Mouse (Mus musculus) retina, adult 2 months (tissue): ENCODE data around the gene Dhdh.
"Not testable (repeated sequence)": the region's sequence is repeated elsewhere in the genome, so short reads cannot be mapped to it uniquely, and the experiment has no call there.

ENCODE experiments used
- DNase-seq: peaks from one replicate; pipeline ENCODE4 v3.0.0-alpha.2; 2012; ENCODE audit warnings: low read depth, low spot score

Dhdh gene

DNA sequence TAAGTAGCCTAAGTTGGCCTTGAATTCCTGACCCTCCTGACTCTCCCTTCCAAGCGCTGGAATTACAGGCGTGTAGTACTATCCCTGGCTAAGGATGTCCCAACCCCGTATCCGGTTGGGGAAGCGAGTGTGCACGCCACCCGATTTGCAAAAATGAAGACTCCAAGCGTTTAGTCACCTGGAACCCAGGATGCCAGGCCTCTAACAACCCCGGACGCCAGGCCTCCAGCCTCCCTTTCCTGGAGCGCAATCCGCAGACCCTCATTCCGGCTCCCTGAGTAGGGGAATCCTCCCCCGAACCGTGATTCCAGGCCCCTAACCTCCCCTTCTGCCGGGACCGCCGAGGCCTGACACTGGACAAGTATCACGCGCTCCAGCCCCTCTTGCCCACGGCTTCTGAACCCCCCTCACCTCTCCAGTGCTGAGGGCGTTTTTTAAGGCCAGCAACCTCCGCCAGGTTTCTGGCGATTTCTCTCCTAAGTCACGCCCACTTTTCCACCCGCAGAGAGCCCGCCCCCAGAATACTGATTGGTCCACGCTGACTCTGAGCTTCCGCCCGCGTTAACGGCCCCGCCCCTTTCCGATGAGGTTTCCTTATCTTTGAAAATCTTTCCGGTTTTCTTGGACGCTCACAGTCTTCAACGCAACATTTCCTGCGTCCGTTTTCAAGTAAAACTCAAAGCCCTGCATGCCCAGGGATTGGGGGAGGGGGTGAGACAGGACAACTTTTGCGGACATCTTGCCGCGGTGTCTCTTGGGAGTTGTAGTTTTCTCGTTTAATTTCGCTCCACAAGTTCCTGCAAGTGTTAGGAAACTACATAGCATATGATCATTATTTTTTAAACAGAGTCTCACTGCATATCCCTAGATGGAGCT, 21.5 kb upstream of the Dhdh start, which contains the start of gene Nucb1:
Gene Nucb1, minus strand, starts transcription at position 495 of the 876 bp plus-strand sequence.
- peak; percentile 73 for DNase-seq

- DNase-seq: no peak
These were observed 20.7 kb upstream of the Dhdh start for GRCm38 (mm10) chr7:45509181-45509882.

DNA sequence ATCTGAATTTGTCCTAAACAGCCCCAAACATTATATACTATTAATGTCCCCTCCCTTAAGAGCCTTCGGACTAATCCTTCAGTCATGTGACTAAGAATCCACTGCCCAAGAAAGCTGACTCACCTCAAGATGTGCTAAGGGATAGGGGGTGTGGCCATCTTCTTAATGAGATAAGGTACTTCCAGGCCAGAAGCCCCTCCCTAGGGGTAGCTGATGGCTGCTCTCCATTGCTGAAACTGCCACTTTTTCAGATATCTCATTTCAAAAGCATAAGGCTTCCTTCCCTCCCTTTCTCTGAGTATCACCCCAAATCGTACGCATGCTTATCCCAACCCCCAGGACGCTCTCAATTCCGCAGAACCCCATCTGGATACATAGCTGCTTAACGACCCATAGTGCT, 20.0 kb upstream of the Dhdh start:
- DNase-seq: no peak

- DNase-seq: no peak
These were observed 19.0 kb upstream of the Dhdh start for GRCm38 (mm10) chr7:45507583-45507982.

DNA sequence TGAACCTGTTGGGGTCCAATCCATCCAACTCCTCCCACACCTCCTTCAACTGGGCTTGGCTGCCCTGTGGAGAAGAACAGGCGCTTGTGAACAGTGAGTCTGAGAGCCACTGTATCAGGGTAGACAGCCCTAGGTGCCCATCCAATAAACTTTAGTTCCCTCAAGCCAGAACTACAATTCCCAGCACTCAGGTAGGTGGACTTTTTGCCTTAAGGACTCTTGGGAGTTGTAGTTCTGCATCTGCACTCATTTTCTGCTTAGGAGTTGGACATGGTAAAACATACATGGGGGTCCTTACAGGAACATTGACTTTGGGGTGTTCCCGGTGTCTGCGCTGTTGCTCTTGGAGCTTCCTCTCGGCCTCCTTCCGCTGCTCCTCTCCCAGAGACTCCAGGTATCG, 9.8 kb upstream of the Dhdh start:
- DNase-seq: no peak

- no peak for DNase-seq
These were observed 5.9 kb upstream of the Dhdh start for GRCm38 (mm10) chr7:45494548-45494947.

GRCm38 (mm10) chr7:45492951-45493350, 4.3 kb upstream of the Dhdh start:
- no peak for DNase-seq

- DNase-seq: no peak
These were observed 3.7 kb upstream of the Dhdh start for GRCm38 (mm10) chr7:45492225-45492844.

DNA sequence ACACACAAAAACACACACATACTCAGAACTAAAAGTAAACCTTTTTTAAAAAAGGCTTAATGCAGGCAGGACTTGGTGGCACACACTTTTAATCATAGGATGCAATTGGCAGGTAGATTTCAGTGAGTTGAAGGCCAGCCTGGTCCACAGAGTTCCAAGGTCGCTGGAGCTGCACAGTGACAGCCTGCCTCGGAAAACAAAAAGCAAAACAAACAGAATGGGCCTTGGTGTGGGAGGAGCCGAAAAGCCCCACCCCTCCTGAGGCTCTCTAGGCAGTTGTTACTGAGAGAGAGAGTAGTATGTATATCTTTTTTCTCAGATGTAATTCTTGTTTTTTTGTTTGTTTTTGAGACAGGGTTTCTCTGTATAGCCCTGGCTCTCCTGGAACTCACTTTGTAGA, 2.7 kb upstream of the Dhdh start:
- DNase-seq: no peak

DNA sequence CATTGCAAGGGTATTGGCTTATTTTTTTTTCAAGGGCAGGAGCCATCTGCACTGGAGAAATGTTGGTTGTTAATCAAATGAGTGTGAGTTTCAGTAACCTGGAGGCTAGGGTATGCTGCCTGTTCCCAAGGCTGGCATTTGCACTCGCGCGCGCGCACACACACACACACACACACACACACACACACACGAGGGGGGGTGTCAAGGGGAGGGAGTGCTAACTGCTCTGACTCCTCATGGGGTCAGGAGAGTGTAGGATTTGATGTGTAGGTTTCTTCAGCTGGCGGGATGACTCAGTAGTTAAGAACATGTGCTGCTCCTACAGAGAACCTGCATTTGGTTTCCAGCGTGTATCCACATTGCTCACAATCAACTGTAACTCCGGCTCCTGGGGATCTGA, 2.2 kb upstream of the Dhdh start:
- DNase-seq: no peak

DNA sequence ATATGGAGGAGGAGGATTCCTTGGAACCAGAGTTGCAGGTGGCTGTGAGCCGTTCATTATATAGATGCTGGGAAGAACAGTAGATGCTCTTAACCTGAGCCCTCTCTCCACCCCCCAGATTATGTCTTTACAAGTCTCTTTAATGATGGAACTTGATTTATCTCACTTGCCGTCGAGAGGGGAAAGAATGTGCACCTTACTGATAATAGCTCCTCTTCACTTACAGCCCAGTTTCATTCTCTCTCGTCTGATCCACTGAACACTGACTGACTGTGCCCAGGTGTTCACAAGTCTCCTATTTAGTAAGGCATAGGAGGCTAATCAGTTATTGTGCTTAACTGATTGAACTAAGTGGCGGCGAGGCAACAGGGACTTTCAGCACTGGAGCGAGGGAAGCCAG, 973 bp upstream of the Dhdh start:
- no peak for DNase-seq

GRCm38 (mm10) chr7:45487861-45488292, 728 bp downstream of the Dhdh start:
- DNase-seq: no peak

DNA sequence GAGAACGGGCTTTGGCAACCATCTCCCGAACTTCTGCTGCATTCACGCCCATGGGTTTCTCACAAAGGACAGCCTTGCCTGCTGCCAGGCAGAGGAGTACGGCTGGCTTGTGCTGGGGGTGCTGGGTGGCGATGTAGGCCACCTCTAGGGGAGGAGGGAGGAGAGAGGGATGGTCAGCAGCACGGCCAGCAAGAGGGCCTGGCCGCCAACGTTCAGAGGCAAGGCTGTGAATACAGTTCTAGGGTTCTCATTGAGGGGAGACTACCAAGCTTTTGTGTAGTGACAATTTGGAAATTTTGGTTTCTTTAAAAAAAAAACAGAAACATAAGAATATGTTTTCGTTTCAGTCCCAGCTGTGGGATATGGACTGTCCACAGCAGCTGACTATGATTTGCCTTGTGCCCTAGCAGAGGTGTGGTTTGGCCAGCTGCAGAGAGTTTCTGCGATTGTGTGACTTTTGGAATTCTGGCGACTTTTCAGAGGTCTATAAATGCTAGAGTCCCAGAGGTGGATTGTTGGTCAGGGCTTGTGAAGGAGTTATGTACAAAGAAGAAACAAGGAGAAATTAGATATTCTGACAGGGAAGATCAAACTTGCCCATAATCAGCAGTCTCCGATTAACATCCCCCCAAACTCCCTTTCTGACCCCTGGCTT, 1.7 kb downstream of the Dhdh start, which contains the start of gene Gm45808:
Gene Gm45808, minus strand, starts transcription at position 51 of the 655 bp plus-strand sequence.
- DNase-seq: no peak

- no peak for DNase-seq
These were observed 2.4 kb downstream of the Dhdh start for GRCm38 (mm10) chr7:45486158-45486557.

DNA sequence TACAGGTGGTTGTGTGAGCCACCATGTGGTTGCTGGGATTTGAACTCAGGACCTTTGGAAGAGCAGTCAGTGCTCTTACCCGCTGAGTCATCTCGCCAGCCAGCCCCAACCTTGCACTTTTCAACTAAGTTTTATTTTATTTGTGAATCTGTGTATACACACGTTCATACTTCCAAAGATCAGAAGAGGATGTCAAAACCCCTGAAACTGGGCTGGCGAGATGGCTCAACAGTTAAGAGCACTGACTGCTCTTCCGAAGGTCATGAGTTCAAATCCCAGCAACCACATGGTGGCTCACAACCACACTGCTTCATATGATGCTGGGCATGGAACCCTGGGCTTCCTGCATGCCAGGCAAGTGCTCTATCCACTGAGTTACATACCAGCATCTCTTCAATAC, 3.6 kb downstream of the Dhdh start:
- DNase-seq: not testable (repeated sequence)

- no peak for DNase-seq
These were observed 6.4 kb downstream of the Dhdh start for GRCm38 (mm10) chr7:45482166-45482565.

DNA sequence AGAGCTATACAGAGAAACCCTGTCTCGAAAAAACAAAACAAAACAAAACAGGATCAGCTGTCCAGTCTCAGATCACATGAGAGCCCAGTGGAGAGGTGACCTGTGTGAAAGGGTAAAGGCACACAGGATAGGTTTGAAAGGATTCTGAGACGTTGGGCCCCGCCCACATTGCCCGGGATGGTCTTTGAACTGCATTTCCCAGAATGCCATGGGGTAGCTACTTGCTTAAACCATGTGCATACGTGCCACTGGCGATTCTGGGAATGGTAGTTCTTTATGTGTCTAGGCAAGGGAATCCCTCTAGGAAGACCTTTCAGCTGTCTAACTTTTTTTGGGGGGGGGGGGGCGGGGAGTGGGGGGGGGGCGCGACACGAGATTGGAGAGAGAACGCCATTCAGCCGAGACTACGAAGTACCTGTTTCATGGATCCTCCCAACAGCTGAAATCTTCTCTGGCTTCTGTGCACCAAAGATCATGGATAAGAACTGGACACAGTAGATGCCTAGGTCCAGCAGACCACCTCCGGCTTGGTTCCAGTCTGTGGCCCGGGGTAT, 7.2 kb downstream of the Dhdh start, which contains the start of gene Tulp2:
Gene Tulp2, plus strand, starts transcription at position 504 of the 554 bp plus-strand sequence.
- DNase-seq: no peak

DNA sequence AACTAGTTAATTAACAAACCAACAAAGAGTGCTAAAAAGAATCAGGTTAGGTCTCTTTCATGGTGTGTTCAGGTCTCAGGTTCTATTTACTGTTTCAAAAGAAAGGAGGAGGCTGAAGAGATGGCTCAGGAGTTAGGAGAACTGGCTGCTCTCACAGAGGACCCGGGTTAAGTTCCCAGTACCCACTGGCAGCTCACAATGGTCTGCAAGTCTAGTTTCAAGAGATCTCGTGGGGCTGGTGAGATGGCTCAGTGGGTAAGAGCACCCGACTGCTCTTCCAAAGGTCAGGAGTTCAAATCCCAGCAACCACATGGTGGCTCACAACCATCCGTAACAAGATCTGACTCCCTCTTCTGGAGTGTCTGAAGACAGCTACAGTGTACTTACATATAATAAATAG, 8.3 kb downstream of the Dhdh start:
- not testable (repeated sequence) for DNase-seq

DNA sequence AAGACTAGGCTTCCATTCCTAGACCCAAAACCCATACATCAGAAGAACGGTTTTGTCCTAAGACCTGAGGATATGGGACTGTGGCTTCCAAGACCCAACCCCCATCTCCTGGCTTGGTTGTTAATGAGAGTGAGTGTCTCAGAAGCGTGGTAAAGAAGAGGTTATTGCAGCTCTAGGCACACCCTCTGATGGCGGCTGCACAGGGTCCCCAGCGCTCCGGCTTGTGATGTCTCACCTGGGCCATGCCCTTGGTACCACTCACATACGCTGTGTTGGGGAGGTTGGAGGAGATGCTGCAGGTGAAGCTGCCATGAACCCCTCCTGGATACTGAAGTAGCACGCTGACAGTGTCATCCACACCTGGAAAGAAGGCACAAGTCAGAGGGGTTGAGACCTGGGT, 9.8 kb downstream of the Dhdh start:
- no peak for DNase-seq

GRCm38 (mm10) chr7:45477003-45477402, 11.6 kb downstream of the Dhdh start:
- no peak for DNase-seq

GRCm38 (mm10) chr7:45476453-45476852, 12.2 kb downstream of the Dhdh start:
- DNase-seq: no peak
